Mouse (Mus musculus) lung, adult 2 months (tissue): ENCODE results near the gene Ube2n.

Experiments
- CTCF ChIP-seq: fragments of 200-500 bp; IDR thresholded peaks from 2 replicates; pipeline ENCODE4 v1.5.1; 2011; ENCODE audit warnings: mild to moderate bottlenecking, low read length, control low read depth; ENCODE audit not compliant: insufficient read depth
- POLR2A ChIP-seq: fragments of 200-500 bp; IDR thresholded peaks from 2 replicates; pipeline ENCODE4 v1.6.1; 2011; ENCODE audit warnings: low read depth, mild to moderate bottlenecking, control low read depth, low read length, borderline replicate concordance; ENCODE audit errors: extremely low read depth

- TF ChIP-seq CTCF (no peak), POLR2A (no peak)
These were observed 10.6 kb upstream of the Ube2n start for GRCm38 (mm10) chr10:95504341-95504740.
